Mouse (Mus musculus) kidney, embryonic 14.5 days (tissue): Measurements from ENCODE around the gene Arhgap15. TPM values are rescaled to one million over a fixed set of nuclear protein-coding genes. Genes with fewer than 3 reads are reported as not detected.

ENCODE experiments used
- ATAC-seq: fragments of 200-750 bp; cut with Nextera tagmentation; 2 replicates; pipeline ENCODE4 v1.8.0; 2017; ENCODE audit warnings: moderate number of reproducible peaks, mild to moderate bottlenecking, moderate TSS enrichment, moderate library complexity; ENCODE audit not compliant: low FRiP score, low TSS enrichment
- H3K27ac ChIP-seq: fragments of 300-500 bp; sonication (generic); 2 replicates; pipeline ENCODE4 v1.5.1; 2014; ENCODE audit warnings: low read depth, mild to moderate bottlenecking, low read length, moderate library complexity, mixed read lengths
- H3K27me3 ChIP-seq: fragments of 300-500 bp; sonication (generic); 2 replicates; pipeline ENCODE4 v1.6.1; 2014; ENCODE audit warnings: mild to moderate bottlenecking, low read length; ENCODE audit not compliant: control insufficient read depth, insufficient read depth
- H3K36me3 ChIP-seq: fragments of 300-500 bp; sonication (generic); 2 replicates; pipeline ENCODE4 v1.6.1; 2014; ENCODE audit warnings: low read length, mixed read lengths; ENCODE audit not compliant: control insufficient read depth, insufficient read depth
- H3K4me1 ChIP-seq: fragments of 300-500 bp; sonication (generic); 2 replicates; pipeline ENCODE4 v1.6.1; 2014; ENCODE audit warnings: low read length, mixed read lengths; ENCODE audit not compliant: control insufficient read depth, insufficient read depth
- H3K4me2 ChIP-seq: fragments of 300-500 bp; sonication (generic); replicated peaks from 2 replicates; pipeline ENCODE4 v1.6.1; 2014; ENCODE audit warnings: low read depth, mild to moderate bottlenecking, low read length
- H3K4me3 ChIP-seq: fragments of 300-500 bp; sonication (generic); 2 replicates; pipeline ENCODE4 v1.5.1; 2014; ENCODE audit warnings: mild to moderate bottlenecking, low read length
- H3K9ac ChIP-seq: fragments of 300-500 bp; sonication (generic); 2 replicates; pipeline ENCODE4 v1.6.1; 2014; ENCODE audit warnings: low read depth, mild to moderate bottlenecking, low read length, moderate library complexity
- H3K9me3 ChIP-seq: fragments of 300-500 bp; sonication (generic); 2 replicates; pipeline ENCODE4 v1.6.1; 2016; ENCODE audit warnings: low read length; ENCODE audit not compliant: control insufficient read depth
- WGBS: fragments of 180-500 bp; shearing (Covaris S2); extraction: QIAGEN DNeasy Blood & Tissue Kit; methylation state at CpG from one replicate; pipeline ENCODE4 v1.1.7; 2014; 5-methylcytosine and 5-hydroxymethylcytosine counted together
- polyA plus RNA-seq: library from polyadenylated mRNA; unstranded; fragments of >200 nt; fragmentation: Nextera tagmentation; extraction: Ambion mirVana; gene quantifications from 2 replicates; pipeline ENCODE4 v1.2.1, GENCODE M21; 2014

Gene Arhgap15
- polyA plus RNA-seq, 1 experiment from 2014 or later: 1.0 TPM

- no peak overlapping the region for H3K4me2 ChIP-seq
- WGBS: 84% methylated on average over 5 of the region's 5 CpGs
- no peaks in the 10 kb centered on the region for H3K27me3 ChIP-seq
- H3K36me3 ChIP-seq: no peaks in the 10 kb centered on the region
- H3K27ac ChIP-seq: no peak overlapping the region
- no peaks in the 10 kb centered on the region for H3K4me1 ChIP-seq
- ATAC-seq: no peak
- no peak overlapping the region for H3K4me3 ChIP-seq
- H3K9me3 ChIP-seq: no peaks in the 10 kb centered on the region
- H3K9ac ChIP-seq: no peak overlapping the region
These were observed 87.3 kb downstream of the Arhgap15 start for GRCm38 (mm10) chr2:43835931-43836330.

- no peak for ATAC-seq
- H3K36me3 ChIP-seq: no peaks in the 10 kb centered on the region
- H3K9me3 ChIP-seq: no peaks in the 10 kb centered on the region
- H3K4me3 ChIP-seq: no peak overlapping the region
- H3K9ac ChIP-seq: no peak overlapping the region
- H3K4me2 ChIP-seq: no peak overlapping the region
- H3K27ac ChIP-seq: no peak overlapping the region
- no peaks in the 10 kb centered on the region for H3K4me1 ChIP-seq
- 71% methylated on average over 5 of the region's 5 CpGs for WGBS
- H3K27me3 ChIP-seq: no peaks in the 10 kb centered on the region
These were observed 93.0 kb downstream of the Arhgap15 start for GRCm38 (mm10) chr2:43841644-43842043.

- no peaks in the 10 kb centered on the region for H3K4me1 ChIP-seq
- no peak overlapping the region for H3K4me2 ChIP-seq
- no peaks in the 10 kb centered on the region for H3K27me3 ChIP-seq
- H3K9me3 ChIP-seq: no peaks in the 10 kb centered on the region
- H3K4me3 ChIP-seq: no peak overlapping the region
- H3K36me3 ChIP-seq: no peaks in the 10 kb centered on the region
- ATAC-seq: no peak; the same call in 1 of the 2 replicates
- no peak overlapping the region for H3K9ac ChIP-seq
- H3K27ac ChIP-seq: no peak overlapping the region
- 62% methylated on average over 3 of the region's 3 CpGs for WGBS
These were observed 102.6 kb downstream of the Arhgap15 start for GRCm38 (mm10) chr2:43851195-43851594.

- H3K4me2 ChIP-seq: no peak overlapping the region
- no peaks in the 10 kb centered on the region for H3K9me3 ChIP-seq
- H3K9ac ChIP-seq: no peak overlapping the region
- H3K27me3 ChIP-seq: no peaks in the 10 kb centered on the region
- ATAC-seq: no peak
- 84% methylated on average over 5 of the region's 5 CpGs for WGBS
- no peaks in the 10 kb centered on the region for H3K36me3 ChIP-seq
- H3K4me3 ChIP-seq: no peak overlapping the region
- no peaks in the 10 kb centered on the region for H3K4me1 ChIP-seq
- H3K27ac ChIP-seq: no peak overlapping the region
These were observed 114.1 kb downstream of the Arhgap15 start for GRCm38 (mm10) chr2:43862709-43863108.

- H3K4me3 ChIP-seq: no peak overlapping the region
- no peak overlapping the region for H3K9ac ChIP-seq
- WGBS: 23% methylated on average over 7 of the region's 7 CpGs
- H3K27ac ChIP-seq: no peak overlapping the region
- no peaks in the 10 kb centered on the region for H3K27me3 ChIP-seq
- peak; percentile 91 for ATAC-seq
- no peaks in the 10 kb centered on the region for H3K36me3 ChIP-seq
- no peaks in the 10 kb centered on the region for H3K4me1 ChIP-seq
- H3K9me3 ChIP-seq: no peaks in the 10 kb centered on the region
- no peak overlapping the region for H3K4me2 ChIP-seq
These were observed 153.9 kb downstream of the Arhgap15 start for GRCm38 (mm10) chr2:43902403-43902973.

- Histone ChIP-seq H3K4me3 (no peak overlapping the region), H3K36me3 (no peaks in the 10 kb centered on the region), H3K4me1 (no peaks in the 10 kb centered on the region), H3K9me3 (no peaks in the 10 kb centered on the region), H3K27me3 (no peaks in the 10 kb centered on the region), H3K27ac (no peak overlapping the region), H3K9ac (no peak overlapping the region), H3K4me2 (no peak overlapping the region)
- ATAC-seq: no peak
- WGBS: 82% methylated on average over 5 of the region's 5 CpGs
These were observed 158.9 kb downstream of the Arhgap15 start for GRCm38 (mm10) chr2:43907496-43907895.

DNA sequence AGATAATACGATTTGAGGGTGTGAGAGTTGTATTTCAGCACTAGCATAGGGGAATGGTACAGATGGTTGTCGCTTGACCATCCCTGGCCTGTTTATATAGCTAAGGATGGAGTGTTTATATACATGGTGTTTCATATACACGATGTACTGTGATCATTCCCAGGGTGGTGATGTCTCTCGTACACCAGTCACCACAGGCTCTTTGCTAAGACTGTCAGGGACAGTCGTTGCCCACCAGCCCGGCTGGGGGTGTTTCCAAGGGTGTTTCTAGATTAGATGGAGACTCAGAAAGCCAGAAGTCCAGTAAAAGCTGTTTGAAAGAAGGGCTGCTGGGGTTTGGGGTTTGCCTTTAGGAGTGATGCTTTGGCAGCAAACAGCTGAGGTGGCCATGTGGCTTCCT, 165.5 kb downstream of the Arhgap15 start:
- no peaks in the 10 kb centered on the region for H3K4me1 ChIP-seq
- no peaks in the 10 kb centered on the region for H3K9me3 ChIP-seq
- H3K27ac ChIP-seq: no peak overlapping the region
- no peak overlapping the region for H3K4me3 ChIP-seq
- H3K4me2 ChIP-seq: no peak overlapping the region
- no peaks in the 10 kb centered on the region for H3K27me3 ChIP-seq
- no peak overlapping the region for H3K9ac ChIP-seq
- 88% methylated on average over 6 of the region's 6 CpGs for WGBS
- H3K36me3 ChIP-seq: no peaks in the 10 kb centered on the region
- ATAC-seq: no peak

- no peak overlapping the region for H3K27ac ChIP-seq
- no peak for ATAC-seq
- no peaks in the 10 kb centered on the region for H3K9me3 ChIP-seq
- H3K9ac ChIP-seq: no peak overlapping the region
- H3K4me1 ChIP-seq: no peaks in the 10 kb centered on the region
- no peak overlapping the region for H3K4me2 ChIP-seq
- H3K27me3 ChIP-seq: no peaks in the 10 kb centered on the region
- no peaks in the 10 kb centered on the region for H3K36me3 ChIP-seq
- H3K4me3 ChIP-seq: no peak overlapping the region
- 84% methylated on average over 5 of the region's 5 CpGs for WGBS
These were observed 175.3 kb downstream of the Arhgap15 start for GRCm38 (mm10) chr2:43923863-43924340.

- Histone ChIP-seq H3K9me3 (0 out of 2 replicates have a peak, but pooled peaks cover 4% of the 10 kb centered on the region), H3K27ac (no peak overlapping the region), H3K4me2 (no peak overlapping the region), H3K4me1 (no peaks in the 10 kb centered on the region), H3K27me3 (no peaks in the 10 kb centered on the region), H3K4me3 (no peak overlapping the region), H3K36me3 (no peaks in the 10 kb centered on the region), H3K9ac (no peak overlapping the region)
- WGBS: 80% methylated on average over 3 of the region's 3 CpGs
- ATAC-seq: no peak
These were observed 183.1 kb downstream of the Arhgap15 start for GRCm38 (mm10) chr2:43931687-43932086.
